Mouse (Mus musculus) lung, adult 2 months (tissue): ENCODE results near the gene Olfr1368. TPM values are rescaled to one million over a fixed set of nuclear protein-coding genes. Genes with fewer than 3 reads are reported as not detected.
"Not testable (repeated sequence)": the region's sequence is repeated elsewhere in the genome, so short reads cannot be mapped to it uniquely, and the experiment has no call there.

Source experiments
- DNase-seq: peaks from one replicate; pipeline ENCODE4 v3.0.0; 2022
- H3K4me1 ChIP-seq: fragments of 200-500 bp; 2 replicates; pipeline ENCODE4 v1.6.1; 2011; ENCODE audit warnings: low read length; ENCODE audit not compliant: control insufficient read depth, insufficient read depth
- H3K4me3 ChIP-seq: fragments of 200-500 bp; replicated peaks from 2 replicates; pipeline ENCODE3; 2011; ENCODE audit warnings: low read depth, mild to moderate bottlenecking, control low read depth, low read length; ENCODE audit errors: extremely low read depth
- CTCF ChIP-seq: fragments of 200-500 bp; IDR thresholded peaks from 2 replicates; pipeline ENCODE4 v1.5.1; 2011; ENCODE audit warnings: mild to moderate bottlenecking, low read length, control low read depth; ENCODE audit not compliant: insufficient read depth
- POLR2A ChIP-seq: fragments of 200-500 bp; IDR thresholded peaks from 2 replicates; pipeline ENCODE4 v1.6.1; 2011; ENCODE audit warnings: low read depth, mild to moderate bottlenecking, control low read depth, low read length, borderline replicate concordance; ENCODE audit errors: extremely low read depth
- WGBS: fragments of 180-500 bp; shearing (Covaris S2); methylation state at CpG from one replicate; pipeline ENCODE4 v1.1.7; 2018; 5-methylcytosine and 5-hydroxymethylcytosine counted together
- polyA plus RNA-seq: library from polyadenylated mRNA; depleted of rRNA; stranded (reverse); fragments of >200 nt; gene quantifications from 2 replicates; pipeline ENCODE4 v1.2.3, GENCODE M21; 2012; rRNA removed

Olfr1368 gene
- polyA plus RNA-seq, 1 experiment = not detected

GRCm38 (mm10) chr13:21158785-21159474 is 13.3 kb upstream of the Olfr1368 start:
- DNase-seq = peak; percentile 84
- H3K4me1 ChIP-seq = no peaks in the 10 kb centered on the region
- 2% methylated on average over 19 of the region's 19 CpGs for WGBS
- TF ChIP-seq CTCF (peak; percentile 75), POLR2A (no peak)
- peak overlapping the region; percentile 72 for H3K4me3 ChIP-seq

GRCm38 (mm10) chr13:21158071-21158470 is 12.4 kb upstream of the Olfr1368 start:
- no peak for DNase-seq
- 14% methylated on average over 9 of the region's 9 CpGs for WGBS
- no peaks in the 10 kb centered on the region for H3K4me1 ChIP-seq
- no peak overlapping the region for H3K4me3 ChIP-seq
- no peak for TF ChIP-seq CTCF
- no peak for TF ChIP-seq POLR2A

DNA sequence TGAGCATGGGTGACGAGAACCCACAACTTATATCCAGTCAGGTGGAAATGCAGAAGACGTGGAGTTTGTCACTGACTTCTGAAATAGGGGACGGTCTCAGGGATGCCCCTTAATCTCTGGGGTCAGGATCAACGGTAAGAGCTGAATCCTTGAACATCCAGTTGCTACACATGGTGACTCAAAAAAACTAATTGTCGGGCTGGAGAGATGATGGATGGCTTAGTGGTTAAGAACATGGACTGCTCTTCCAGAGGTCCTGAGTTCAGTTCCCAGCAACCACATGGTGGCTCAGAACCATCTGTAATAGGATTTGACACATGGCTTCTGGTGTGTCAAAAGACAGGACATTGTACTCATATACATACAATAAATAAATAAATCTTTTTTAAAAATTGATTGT is 10.2 kb upstream of the Olfr1368 start:
- Histone ChIP-seq H3K4me1 (no peaks in the 10 kb centered on the region), H3K4me3 (no peak overlapping the region)
- 79% methylated on average over 5 of the region's 5 CpGs for WGBS
- no peak for DNase-seq
- TF ChIP-seq CTCF = no peak

DNA sequence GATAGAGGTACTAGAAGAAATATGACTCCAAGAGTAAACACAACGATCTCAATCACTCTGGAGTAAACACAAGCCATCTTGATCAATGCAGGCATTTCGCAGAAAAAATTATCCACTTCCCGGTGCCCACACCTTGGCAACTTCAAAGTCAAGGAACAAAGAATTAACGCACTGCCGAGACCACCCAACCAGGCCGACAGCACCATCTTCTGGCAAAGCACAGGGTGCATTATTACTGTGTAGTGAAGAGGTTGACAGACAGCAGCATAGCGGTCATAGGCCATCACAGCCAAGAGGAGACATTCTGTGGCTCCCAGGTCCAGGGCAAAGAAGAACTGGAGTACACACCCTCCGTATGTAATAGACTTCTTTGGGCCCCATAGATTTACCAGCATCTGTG is 3.2 kb downstream of the Olfr1368 start:
- no peak for DNase-seq
- 34% methylated on average over 8 of the region's 8 CpGs for WGBS
- Histone ChIP-seq H3K4me1 (no peaks in the 10 kb centered on the region), H3K4me3 (no peak overlapping the region)
- no peak for TF ChIP-seq POLR2A
- no peak for TF ChIP-seq CTCF

- H3K4me1 ChIP-seq, DNase-seq, H3K4me3 ChIP-seq: not testable (repeated sequence)
- 77% methylated on average over 3 of the region's 3 CpGs for WGBS
These were observed 16.3 kb downstream of the Olfr1368 start, which contains the start of gene Olfr263 for GRCm38 (mm10) chr13:21129339-21129738. TSS of gene Olfr263 (plus strand) at chr13:21129639.

DNA sequence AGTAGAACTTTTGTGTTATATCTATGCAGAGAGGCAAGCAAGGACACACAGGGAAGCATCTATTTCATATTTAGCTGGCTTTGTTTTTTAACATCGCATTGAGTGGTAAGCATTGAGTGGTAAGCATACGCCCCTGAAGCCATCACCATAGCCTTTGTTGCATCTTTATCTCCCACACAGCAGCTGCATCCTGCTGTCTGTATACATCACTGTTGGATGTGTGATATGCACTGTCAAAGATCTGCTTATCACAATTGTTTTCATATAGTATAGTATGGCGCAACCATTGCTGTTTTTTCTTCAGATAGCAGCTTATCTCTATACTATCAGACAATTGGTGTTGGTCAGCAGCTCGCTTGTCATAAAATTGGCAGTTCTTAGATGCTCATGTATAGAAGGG is 31.5 kb downstream of the Olfr1368 start:
- DNase-seq = no peak
- 56% methylated on average over 4 of the region's 4 CpGs for WGBS
- Histone ChIP-seq H3K4me1 (no peaks in the 10 kb centered on the region), H3K4me3 (no peak overlapping the region)
- TF ChIP-seq CTCF = no peak
- no peak for TF ChIP-seq POLR2A

DNA sequence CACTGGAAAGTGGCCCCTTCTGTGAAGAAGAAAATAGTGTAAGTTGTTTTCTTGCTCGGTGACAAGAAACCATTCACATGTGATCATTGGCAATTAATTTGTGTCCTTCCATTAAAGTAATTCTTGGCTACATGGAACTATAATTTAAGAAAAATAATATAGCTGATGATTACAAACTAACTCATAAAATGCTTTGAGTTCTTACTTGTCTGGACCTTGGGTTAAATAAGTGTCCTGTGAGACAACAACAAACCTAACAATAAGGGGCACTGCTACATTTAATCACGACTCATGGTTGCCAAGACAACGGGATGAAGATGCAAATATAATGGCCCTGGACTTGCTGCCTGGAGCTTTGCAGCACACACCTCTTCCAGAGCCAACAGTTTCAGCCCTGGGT is 34.5 kb downstream of the Olfr1368 start, which contains the start of gene Olfr1369-ps1:
TSS of gene Olfr1369-ps1 (plus strand) at position 301 of the 400 bp plus-strand sequence.
- H3K4me1 ChIP-seq, H3K4me3 ChIP-seq, DNase-seq: not testable (repeated sequence)
- 75% methylated on average over 3 of the region's 3 CpGs for WGBS

- WGBS = 90% methylated on average over 6 of the region's 6 CpGs
- Histone ChIP-seq H3K4me1 (no peaks in the 10 kb centered on the region), H3K4me3 (no peak overlapping the region)
- DNase-seq = no peak
- TF ChIP-seq CTCF = no peak
- no peak for TF ChIP-seq POLR2A
These were observed 35.2 kb downstream of the Olfr1368 start for GRCm38 (mm10) chr13:21110441-21110840.

DNA sequence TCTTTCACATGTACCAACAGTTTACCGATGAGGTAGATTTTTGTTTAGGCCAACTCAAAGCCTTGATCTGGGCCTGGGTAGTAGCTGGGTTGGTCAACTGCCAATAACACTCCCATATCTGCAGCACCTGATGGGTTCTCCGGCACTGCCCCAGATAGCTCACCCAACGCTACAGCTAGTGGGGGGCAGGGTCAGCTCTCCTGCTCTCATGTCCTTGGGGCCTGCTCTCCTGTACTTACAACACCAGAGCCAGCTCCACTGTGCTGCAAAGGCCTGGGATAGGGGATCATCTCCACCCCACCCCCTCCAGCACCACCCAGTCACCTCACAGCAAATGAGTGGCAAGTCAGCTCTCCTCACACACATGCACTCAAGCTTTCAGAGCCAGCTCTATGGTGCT is 35.9 kb downstream of the Olfr1368 start:
- DNase-seq = no peak
- WGBS = 88% methylated on average over 3 of the region's 3 CpGs
- Histone ChIP-seq H3K4me1 (no peaks in the 10 kb centered on the region), H3K4me3 (no peak overlapping the region)
- TF ChIP-seq CTCF (no peak), POLR2A (no peak)

Other genes starting within 250 kb of the Olfr1368 start
- not detected in 2 replicates for gene Olfr1370, start 70.9 kb downstream of the Olfr1368 start, polyA plus RNA-seq
- not detected in 2 replicates for gene Olfr1369-ps1, start 34.4 kb downstream of the Olfr1368 start, polyA plus RNA-seq
- not detected in 2 replicates for gene Olfr263, start 16.2 kb downstream of the Olfr1368 start, polyA plus RNA-seq
- gene Trim27, start 33.6 kb upstream of the Olfr1368 start, polyA plus RNA-seq = 34.8 and 53.5 TPM in 2 replicates
- gene Gpx5, start 146.9 kb upstream of the Olfr1368 start, polyA plus RNA-seq = not detected in 2 replicates
- not detected in 2 replicates for gene Gpx6, start 166.3 kb upstream of the Olfr1368 start, polyA plus RNA-seq
- gene Olfr1367, start 201.0 kb upstream of the Olfr1368 start, polyA plus RNA-seq = not detected in 2 replicates
- 1.1 and 1.8 TPM in 2 replicates for gene Zscan12, start 217.0 kb upstream of the Olfr1368 start, polyA plus RNA-seq